Mouse (Mus musculus) myocyte (in vitro differentiated cells): ENCODE measurements around the gene Acmsd.

Source experiments
- MAX ChIP-seq: IDR thresholded peaks from one replicate; pipeline ENCODE4 v1.6.1; 2011; ENCODE audit warnings: low read depth, mild to moderate bottlenecking, control low read depth
- MYOG ChIP-seq, 3 experiments: IDR thresholded peaks; one replicate each; pipeline ENCODE4 v1.6.1; 2011; ENCODE audit warnings: control low read depth in 2 of 3, low read depth in 2 of 3, mild to moderate bottlenecking in 2 of 3; ENCODE audit not compliant: insufficient read length in 2 of 3, control insufficient read depth in 1 of 3, insufficient read depth in 1 of 3
- POLR2A ChIP-seq: IDR thresholded peaks from one replicate; pipeline ENCODE4 v1.6.1; 2011; ENCODE audit warnings: low read depth, mild to moderate bottlenecking, control low read depth, moderate library complexity; ENCODE audit not compliant: insufficient read length
- POLR2AphosphoS2 ChIP-seq: IDR thresholded peaks from one replicate; pipeline ENCODE4 v1.6.1; 2011; ENCODE audit warnings: low read depth, control low read depth; ENCODE audit not compliant: insufficient read length
- TCF12 ChIP-seq: IDR thresholded peaks from one replicate; pipeline ENCODE4 v1.6.1; 2011; ENCODE audit warnings: mild to moderate bottlenecking, control low read depth; ENCODE audit not compliant: poor library complexity, insufficient read depth, severe bottlenecking
- USF1 ChIP-seq: IDR thresholded peaks from one replicate; pipeline ENCODE4 v1.6.1; 2011; ENCODE audit warnings: low read depth, mild to moderate bottlenecking, control low read depth, moderate library complexity

- TF ChIP-seq USF1, result no peak
- no peak for TF ChIP-seq POLR2A
- no peak for TF ChIP-seq MYOG (IDR thresholded peaks at IDR 0.05; ENCODE audit: control insufficient read depth in 1 of 3, insufficient read depth in 1 of 3, insufficient read length in 2 of 3, low read depth in 2 of 3)
- TF ChIP-seq POLR2AphosphoS2, result no peak
- TF ChIP-seq MAX, result no peak
- TF ChIP-seq TCF12, result no peak
Observed at GRCm38 (mm10) chr1:127774501-127774880, 45.3 kb downstream of the Acmsd start.
